Mouse (Mus musculus): ENCODE data around the gene Pnpla2.

The Pnpla2 gene

GRCm38 (mm10) chr7:141482531-141483024, 27.6 kb downstream of the Pnpla2 start:
- DNase-seq (ENCODE audit: low read depth, low spot score): no peak

GRCm38 (mm10) chr7:141483114-141483653, 28.2 kb downstream of the Pnpla2 start:
- DNase-seq (ENCODE audit: low read depth, low spot score): no peak

DNA sequence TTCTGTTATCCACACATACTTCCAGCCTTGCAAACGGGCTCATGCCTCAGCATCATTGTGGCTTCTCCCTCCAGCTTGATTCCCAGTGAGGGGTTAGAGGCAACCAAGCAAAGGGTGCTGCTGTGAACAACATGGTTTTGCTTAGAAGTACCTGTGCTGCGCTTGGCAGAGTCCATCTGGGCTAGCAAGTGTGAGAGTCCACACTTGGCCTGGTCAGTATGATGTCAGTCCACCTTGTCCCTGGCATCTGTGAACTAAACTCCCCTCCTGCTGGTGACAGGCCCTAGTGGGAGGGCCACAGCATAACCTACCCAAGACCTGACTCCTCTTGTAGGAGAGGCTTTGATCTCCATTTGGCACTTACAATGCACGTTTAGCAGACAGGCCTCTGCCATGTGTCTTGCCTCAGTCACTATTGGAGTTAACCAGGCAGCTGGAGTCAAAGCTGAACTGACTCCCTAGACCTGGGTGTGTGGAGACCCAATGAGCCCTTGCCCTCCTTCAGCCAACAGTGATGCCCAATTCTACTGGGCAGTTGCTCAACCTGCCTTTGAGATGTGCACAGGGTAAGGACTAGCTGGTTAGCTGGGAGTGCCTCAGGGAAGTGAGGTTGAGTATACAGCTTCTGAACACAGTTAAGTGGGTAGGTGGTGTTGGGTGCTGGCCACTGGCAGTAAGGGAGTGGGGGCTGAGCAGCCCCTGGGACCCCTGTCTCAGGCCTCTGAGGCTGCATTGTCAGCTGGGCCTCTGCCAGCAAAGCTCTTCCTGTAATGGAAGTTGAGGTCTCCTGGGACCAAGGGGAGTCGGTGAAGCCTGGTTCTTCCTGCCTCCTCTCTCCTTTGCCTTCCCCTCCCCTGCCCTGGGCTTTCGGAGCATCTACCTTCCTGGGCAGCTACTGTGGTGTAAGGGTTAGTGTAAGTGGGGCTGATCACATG, 29.5 kb downstream of the Pnpla2 start:
- no peak for DNase-seq (ENCODE audit: low read depth, low spot score)

GRCm38 (mm10) chr7:141485186-141485585, 30.2 kb downstream of the Pnpla2 start:
- DNase-seq (ENCODE audit: low read depth, low spot score): no peak

- DNase-seq (ENCODE audit: low read depth, low spot score): no peak
Measured at GRCm38 (mm10) chr7:141485606-141486005, 30.6 kb downstream of the Pnpla2 start.

- no peak for DNase-seq (ENCODE audit: low read depth, low spot score)
Measured at GRCm38 (mm10) chr7:141486239-141486638, 31.2 kb downstream of the Pnpla2 start.

DNA sequence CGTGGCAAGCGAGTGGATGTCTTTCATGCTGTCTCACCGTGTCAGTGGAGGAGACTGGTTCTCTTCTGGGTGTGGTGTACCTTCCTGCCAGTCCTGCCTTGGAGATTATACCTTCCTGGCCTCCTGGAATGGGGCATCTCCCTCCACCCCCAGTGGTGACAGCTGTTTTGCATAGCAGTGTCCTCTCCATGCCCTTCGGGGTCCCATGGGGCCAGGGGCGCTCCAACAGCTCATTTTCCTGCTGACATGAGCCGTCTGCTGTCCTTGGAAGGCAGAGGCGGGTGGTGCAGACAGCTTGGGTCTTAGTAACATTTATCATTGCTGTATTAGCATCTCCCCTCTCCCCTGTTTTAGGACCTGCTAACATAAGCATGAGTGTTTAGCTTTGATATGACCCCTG, 32.1 kb downstream of the Pnpla2 start:
- no peak for DNase-seq (ENCODE audit: low read depth, low spot score)

DNA sequence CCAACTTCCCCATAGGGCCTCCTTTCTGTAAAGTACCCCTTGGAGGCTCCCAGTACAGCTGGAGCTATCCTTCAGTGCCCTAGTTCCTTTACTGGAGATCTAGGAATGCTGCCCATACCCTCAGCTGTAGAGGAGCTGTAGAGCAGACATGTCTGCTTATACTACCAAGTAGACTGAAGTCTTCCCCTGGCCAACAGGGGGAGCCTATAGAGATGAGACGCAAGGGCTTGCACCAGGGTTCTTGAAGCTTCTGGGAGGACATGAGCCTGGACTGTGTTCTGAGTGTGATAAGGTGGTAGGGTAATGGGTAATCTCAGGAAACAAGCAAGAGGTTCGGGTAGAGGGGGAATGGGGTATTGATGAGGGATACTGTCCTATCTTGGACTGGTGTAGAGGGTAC, 36.2 kb downstream of the Pnpla2 start:
- no peak for DNase-seq (ENCODE audit: low read depth, low spot score)

DNA sequence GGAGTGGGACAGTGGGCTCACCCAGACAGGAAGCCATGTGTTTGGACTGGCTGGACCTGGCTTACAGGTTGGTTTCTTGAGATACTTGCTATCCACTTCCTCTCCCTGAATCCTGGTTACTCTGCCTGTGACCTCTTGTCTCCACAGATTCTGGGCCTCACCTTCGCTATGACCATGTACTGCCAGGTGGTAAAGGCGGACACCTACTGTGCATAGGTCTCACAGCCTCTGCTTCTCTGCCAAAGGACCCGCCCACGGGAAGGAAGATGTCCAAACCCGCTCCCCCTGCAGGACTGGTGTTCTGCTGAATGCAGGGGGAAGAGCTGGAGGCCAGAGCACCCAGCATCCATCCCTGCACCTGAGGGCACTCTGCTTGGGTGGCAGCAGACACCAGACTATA, 37.7 kb downstream of the Pnpla2 start:
- no peak for DNase-seq (ENCODE audit: low read depth, low spot score)

DNA sequence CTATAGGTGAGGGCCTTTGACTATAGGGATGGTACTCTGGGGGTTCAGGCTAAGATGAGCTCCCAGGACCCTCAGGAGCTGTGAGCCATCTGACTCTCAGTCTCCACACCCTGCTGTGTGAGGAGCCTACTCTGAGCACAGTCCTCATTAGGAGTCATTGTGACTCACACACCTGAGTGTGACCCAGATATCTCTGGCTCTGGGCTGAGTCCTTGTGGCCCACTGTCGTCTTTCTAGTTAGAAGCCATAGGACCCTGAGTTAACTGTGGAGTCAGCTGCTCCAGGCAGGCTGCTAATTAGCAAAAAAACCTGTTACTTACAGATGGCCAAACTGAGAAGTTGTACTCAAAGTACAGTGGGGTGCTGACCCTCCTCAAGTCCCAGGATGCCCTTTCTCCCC, 38.7 kb downstream of the Pnpla2 start:
- DNase-seq (ENCODE audit: low read depth, low spot score): no peak

DNA sequence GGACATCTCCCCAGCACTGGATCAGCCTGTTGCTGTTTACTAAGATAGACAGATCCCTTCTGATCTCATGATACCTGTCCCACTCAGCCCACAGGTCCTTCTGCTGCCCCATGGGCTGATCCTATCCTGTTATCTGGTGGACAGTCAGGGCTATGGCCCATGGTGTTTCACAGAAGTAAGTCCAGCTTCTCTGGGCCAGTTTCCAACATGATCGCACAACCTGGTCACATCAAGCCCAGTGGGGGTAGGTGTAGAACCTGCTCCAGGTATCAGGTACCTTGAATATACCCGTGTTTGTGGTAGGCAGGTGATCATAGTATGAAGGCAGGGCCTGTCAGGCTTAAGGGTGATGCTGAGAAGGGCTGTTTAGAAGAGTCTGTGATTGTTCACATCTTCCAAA, 40.4 kb downstream of the Pnpla2 start:
- DNase-seq (ENCODE audit: low read depth, low spot score): no peak

DNA sequence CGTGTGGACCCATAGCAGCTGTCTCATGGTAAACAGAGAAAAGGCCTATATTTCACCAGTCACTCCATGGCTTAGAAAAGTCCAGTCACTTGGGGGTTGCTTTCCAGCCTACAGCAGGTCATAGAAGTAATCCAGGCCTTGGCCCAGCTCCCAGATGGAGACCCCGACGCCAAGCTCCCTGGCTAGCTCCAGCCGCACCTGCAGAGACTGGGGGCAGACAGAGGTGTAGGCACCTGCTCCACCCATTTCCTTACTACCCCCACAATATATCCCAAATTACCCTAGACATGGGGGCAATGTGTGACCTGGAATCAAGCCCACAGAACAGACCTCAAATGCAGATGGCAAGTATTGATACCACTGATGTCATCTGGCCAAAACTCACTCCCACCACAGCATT, 40.9 kb downstream of the Pnpla2 start:
- no peak for DNase-seq (ENCODE audit: low read depth, low spot score)

DNA sequence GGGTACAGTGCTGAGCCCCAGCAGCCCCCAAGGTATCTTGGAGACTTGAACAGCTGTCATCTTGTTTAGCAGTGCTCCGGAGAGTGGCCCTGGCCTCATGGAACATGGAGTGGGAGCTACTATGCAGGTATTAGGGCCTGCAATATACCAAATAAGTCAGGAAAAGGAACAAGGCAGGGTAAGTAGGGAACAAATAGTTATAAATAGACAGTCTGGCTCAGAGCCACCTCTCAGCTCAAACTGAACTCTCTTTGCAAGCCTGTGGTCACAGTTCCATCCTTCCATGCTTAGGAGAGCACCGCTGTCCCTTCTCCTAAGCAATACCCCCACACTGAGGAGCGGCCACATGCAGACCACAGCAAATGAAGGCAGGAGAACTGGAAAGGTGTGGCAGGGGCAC, 42.6 kb downstream of the Pnpla2 start:
- DNase-seq (ENCODE audit: low read depth, low spot score): no peak

DNA sequence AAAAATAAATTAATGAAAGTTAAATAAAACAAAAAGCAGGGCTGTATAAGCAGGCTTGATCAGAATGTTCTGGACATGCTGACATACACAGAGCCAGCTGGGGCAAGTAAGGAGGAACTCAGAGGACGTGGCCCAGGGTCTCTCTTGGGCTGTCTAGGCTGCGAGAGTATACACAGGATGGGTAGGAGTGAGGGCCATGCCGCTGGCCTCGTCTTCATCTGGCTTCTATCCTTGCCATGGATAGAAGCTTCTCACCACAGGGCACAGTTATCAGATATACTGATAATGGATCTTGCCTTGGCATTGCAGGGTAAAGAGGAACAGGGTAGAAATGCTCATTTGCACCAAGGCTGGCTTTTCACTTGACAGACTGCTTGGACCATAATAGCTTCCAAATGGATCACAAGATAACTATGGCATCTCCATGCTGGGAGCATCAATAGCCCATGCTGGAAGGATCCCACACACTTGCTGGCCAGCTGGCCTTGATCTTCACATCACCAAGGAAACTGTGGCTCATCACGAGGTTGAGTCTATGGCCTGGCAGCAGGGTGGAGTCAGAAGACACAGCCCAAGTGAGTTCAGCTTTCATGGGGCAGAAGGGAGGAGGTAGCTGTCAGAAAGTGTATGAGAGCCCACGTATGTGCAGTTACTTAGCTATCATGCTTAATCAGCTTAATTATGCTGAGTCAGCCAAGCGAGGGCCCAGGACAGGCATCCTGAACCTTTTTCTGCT, 47.0 kb downstream of the Pnpla2 start:
- no peak for DNase-seq (ENCODE audit: low read depth, low spot score)

GRCm38 (mm10) chr7:141502556-141502905, 47.5 kb downstream of the Pnpla2 start:
- DNase-seq (ENCODE audit: low read depth, low spot score): no peak

GRCm38 (mm10) chr7:141506278-141506677, 51.3 kb downstream of the Pnpla2 start:
- DNase-seq (ENCODE audit: low read depth, low spot score): no peak

- DNase-seq (ENCODE audit: low read depth, low spot score): no peak
Measured at GRCm38 (mm10) chr7:141508160-141508559, 53.2 kb downstream of the Pnpla2 start.

DNA sequence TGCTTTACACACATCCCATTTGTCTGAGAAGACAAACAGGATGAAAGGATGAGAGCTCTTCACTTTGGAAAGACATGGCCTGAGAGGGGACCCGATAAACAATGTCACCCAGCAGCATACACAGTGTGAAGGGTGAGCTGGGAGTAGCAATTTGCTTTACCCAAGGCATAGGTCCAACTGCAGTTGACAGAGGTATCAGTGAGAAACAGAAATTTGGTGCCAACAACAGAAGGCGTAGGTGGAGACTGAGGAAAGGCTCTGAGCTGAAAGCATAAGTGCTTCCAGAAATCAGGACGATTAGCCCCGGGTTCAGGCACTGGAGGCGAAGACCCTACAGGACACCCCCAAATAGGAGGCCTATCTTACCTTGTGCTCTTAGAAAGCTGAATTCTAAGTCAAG, 55.2 kb downstream of the Pnpla2 start:
- no peak for DNase-seq (ENCODE audit: low read depth, low spot score)
